Mouse (Mus musculus) intestine, postnatal 0 days (tissue): ENCODE data around the gene Pde10a. TPM values are rescaled to one million over a fixed set of nuclear protein-coding genes. Genes with fewer than 3 reads are reported as not detected.

Experiments used
- ATAC-seq: fragments of 200-750 bp; cut with Nextera tagmentation; 2 replicates; pipeline ENCODE4 v1.8.0; 2017; ENCODE audit warnings: mild to moderate bottlenecking, moderate TSS enrichment, moderate library complexity
- H3K27ac ChIP-seq: fragments of 300-500 bp; sonication (generic); 2 replicates; pipeline ENCODE4 v1.5.1; 2014; ENCODE audit warnings: mild to moderate bottlenecking, low read depth, low read length, moderate library complexity
- H3K27me3 ChIP-seq: fragments of 300-500 bp; sonication (generic); replicated peaks from 2 replicates; pipeline ENCODE4 v1.6.1; 2014; ENCODE audit warnings: low read length, mixed read lengths; ENCODE audit not compliant: control insufficient read depth, insufficient read depth
- H3K36me3 ChIP-seq: fragments of 300-500 bp; sonication (generic); 2 replicates; pipeline ENCODE4 v1.6.1; 2014; ENCODE audit warnings: mild to moderate bottlenecking, moderate library complexity; ENCODE audit not compliant: control insufficient read depth, insufficient read depth
- H3K4me1 ChIP-seq: fragments of 300-500 bp; sonication (generic); replicated peaks from 2 replicates; pipeline ENCODE4 v1.6.1; 2014; ENCODE audit warnings: antibody characterized with exemption, low read length, mixed read lengths; ENCODE audit not compliant: control insufficient read depth, insufficient read depth
- H3K4me2 ChIP-seq: fragments of 300-500 bp; sonication (generic); replicated peaks from 2 replicates; pipeline ENCODE4 v1.6.1; 2014; ENCODE audit warnings: low read depth, mild to moderate bottlenecking, moderate library complexity
- H3K4me3 ChIP-seq: fragments of 300-500 bp; sonication (generic); 2 replicates; pipeline ENCODE4 v1.5.1; 2014; ENCODE audit warnings: low read depth, low read length
- H3K9ac ChIP-seq: fragments of 300-500 bp; sonication (generic); 2 replicates; pipeline ENCODE4 v1.6.1; 2014; ENCODE audit warnings: mild to moderate bottlenecking, low read depth, low read length
- H3K9me3 ChIP-seq: fragments of 300-500 bp; sonication (generic); 2 replicates; pipeline ENCODE4 v1.6.1; 2016; ENCODE audit warnings: mixed run types; ENCODE audit not compliant: control insufficient read depth
- CTCF ChIP-seq: sonication (generic); IDR thresholded peaks from 2 replicates; pipeline ENCODE4 v1.5.1; 2016; ENCODE audit warnings: low read depth, mild to moderate bottlenecking, control low read depth, antibody characterized with exemption, moderate library complexity
- WGBS: fragments of 180-500 bp; shearing (Covaris S2); extraction: QIAGEN DNeasy Blood & Tissue Kit; methylation state at CpG from one replicate; pipeline ENCODE4 v1.1.7; 2014; 5-methylcytosine and 5-hydroxymethylcytosine counted together
- polyA plus RNA-seq: library from polyadenylated mRNA; unstranded; fragments of >200 nt; fragmentation: Nextera tagmentation; extraction: Ambion mirVana; gene quantifications from 2 replicates; pipeline ENCODE4 v1.2.1, GENCODE M21; 2015

The Pde10a gene
- polyA plus RNA-seq, 1 experiment from 2014 or later: 0.47 TPM

DNA sequence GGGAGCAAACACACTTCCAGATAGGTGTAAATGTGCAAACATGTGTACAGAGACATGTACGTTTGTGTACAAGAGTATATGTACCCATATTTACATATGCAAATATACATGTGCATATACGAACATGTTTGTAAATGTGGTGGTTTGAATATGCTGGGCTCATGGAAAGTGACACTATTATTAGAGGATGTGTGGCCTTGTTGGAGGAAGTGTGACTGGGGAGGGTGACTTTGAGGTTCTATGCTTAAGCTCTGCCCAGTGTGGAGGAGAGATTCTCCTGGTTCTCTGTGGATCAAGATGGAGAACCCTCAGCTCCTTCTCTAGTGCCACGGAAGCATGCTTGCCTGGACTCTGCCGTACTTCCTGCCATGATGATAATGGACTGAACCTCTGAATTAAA, 261.3 kb downstream of the Pde10a start:
- no peak for TF ChIP-seq CTCF
- H3K27ac ChIP-seq: no peak overlapping the region
- H3K4me1 ChIP-seq: no peaks in the 10 kb centered on the region
- H3K27me3 ChIP-seq: no peaks in the 10 kb centered on the region
- WGBS: 88% methylated on average over 4 of the region's 4 CpGs
- H3K9ac ChIP-seq: no peak overlapping the region
- ATAC-seq: no peak
- H3K36me3 ChIP-seq: no peaks in the 10 kb centered on the region
- H3K4me3 ChIP-seq: no peak overlapping the region
- H3K9me3 ChIP-seq: no peaks in the 10 kb centered on the region
- H3K4me2 ChIP-seq: no peak overlapping the region

DNA sequence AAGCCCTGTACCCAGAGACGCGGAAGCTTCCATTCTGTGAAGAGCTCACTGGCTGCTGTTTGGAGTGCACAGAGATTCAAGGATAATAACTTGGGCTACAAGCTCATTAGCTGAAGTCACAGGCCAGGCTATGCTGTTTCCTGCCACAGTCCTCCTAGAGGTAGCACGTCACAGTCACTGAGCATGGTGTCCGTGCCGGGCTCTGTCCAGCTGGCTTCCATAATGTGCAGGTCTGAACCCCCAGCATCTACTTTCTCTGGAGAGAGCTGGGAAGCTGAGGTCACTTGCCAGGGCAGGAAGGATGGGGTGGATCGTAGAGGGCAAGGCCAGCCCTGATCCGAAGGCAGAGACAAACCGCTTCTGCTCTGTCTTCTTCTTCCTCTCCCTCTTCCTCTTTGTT, 262.6 kb downstream of the Pde10a start:
- Histone ChIP-seq H3K9ac (no peak overlapping the region), H3K36me3 (no peaks in the 10 kb centered on the region), H3K9me3 (no peaks in the 10 kb centered on the region), H3K27ac (no peak overlapping the region), H3K27me3 (no peaks in the 10 kb centered on the region), H3K4me3 (no peak overlapping the region), H3K4me1 (no peaks in the 10 kb centered on the region), H3K4me2 (no peak overlapping the region)
- ATAC-seq: no peak
- 71% methylated on average over 8 of the region's 8 CpGs for WGBS
- TF ChIP-seq CTCF: no peak

DNA sequence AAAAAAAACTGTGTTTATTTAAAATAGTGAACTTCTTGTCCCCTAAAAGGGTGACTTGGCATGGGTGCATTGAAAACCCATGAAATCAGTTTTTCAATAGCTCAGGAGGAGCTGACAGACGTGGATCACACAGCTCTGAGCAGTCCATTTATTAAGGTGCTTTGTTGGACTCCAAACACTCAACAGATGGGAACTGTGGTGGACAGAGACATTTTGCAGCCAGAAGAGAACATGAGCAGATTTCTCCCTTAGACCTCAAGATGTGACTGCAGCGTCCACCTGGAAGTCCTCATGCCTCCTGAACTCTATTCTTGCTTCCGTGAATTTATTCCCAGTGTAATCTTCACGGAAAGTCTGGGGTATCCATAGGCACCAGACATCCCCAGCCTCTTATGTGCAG, 266.4 kb downstream of the Pde10a start:
- H3K4me3 ChIP-seq: no peak overlapping the region
- no peaks in the 10 kb centered on the region for H3K36me3 ChIP-seq
- no peak overlapping the region for H3K27ac ChIP-seq
- H3K9me3 ChIP-seq: no peaks in the 10 kb centered on the region
- TF ChIP-seq CTCF: no peak
- 74% methylated on average over 4 of the region's 4 CpGs for WGBS
- no peaks in the 10 kb centered on the region for H3K4me1 ChIP-seq
- H3K9ac ChIP-seq: no peak overlapping the region
- H3K27me3 ChIP-seq: 0 out of 2 replicates have a peak, but pooled peaks cover under 1% of the 10 kb centered on the region
- no peak for ATAC-seq
- H3K4me2 ChIP-seq: no peak overlapping the region

DNA sequence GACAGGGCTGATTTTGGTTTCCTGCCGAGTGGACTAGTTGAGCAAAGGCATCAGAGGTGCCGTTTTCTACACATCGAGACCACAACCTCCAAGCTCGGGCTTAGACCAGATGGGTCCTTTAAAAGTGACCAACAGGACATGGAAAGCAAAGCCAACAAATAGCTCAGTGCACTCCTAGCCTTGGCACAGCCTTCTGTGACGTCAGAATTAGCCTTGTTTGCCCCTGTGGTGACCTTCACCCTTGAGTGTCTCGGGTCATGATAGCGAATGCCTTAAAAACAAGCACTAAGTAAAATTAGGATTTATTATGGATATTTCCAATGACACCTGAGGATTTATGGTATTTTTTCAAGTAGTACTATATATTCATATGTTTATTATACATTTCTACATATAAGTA, 267.4 kb downstream of the Pde10a start:
- Histone ChIP-seq H3K36me3 (no peaks in the 10 kb centered on the region), H3K27ac (no peak overlapping the region), H3K4me1 (no peaks in the 10 kb centered on the region), H3K4me3 (no peak overlapping the region), H3K9me3 (no peaks in the 10 kb centered on the region), H3K9ac (no peak overlapping the region), H3K4me2 (no peak overlapping the region), H3K27me3 (peaks cover 6% of the 10 kb centered on the region)
- ATAC-seq: no peak
- WGBS: 64% methylated on average over 7 of the region's 7 CpGs
- TF ChIP-seq CTCF: no peak

DNA sequence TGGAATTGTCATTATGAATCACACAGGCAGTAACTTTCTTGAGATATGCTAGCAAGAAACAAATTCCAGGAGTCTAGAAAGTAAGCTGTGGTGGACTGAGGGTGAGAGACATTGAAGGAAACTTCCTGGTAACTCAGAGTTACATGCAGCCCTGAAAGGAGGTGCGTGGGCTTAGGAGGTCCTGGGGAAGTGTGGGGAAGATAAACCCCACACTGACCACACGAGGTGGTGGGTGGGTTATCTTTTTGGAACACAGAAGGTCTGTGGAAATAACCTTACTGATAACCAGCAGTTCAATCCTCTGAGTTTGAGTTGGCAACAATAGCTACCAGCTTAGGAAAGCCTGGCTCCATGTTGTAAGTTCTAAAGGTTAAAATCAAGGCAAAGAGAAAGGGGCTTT, 272.5 kb downstream of the Pde10a start:
- no peak for TF ChIP-seq CTCF
- ATAC-seq: no peak

DNA sequence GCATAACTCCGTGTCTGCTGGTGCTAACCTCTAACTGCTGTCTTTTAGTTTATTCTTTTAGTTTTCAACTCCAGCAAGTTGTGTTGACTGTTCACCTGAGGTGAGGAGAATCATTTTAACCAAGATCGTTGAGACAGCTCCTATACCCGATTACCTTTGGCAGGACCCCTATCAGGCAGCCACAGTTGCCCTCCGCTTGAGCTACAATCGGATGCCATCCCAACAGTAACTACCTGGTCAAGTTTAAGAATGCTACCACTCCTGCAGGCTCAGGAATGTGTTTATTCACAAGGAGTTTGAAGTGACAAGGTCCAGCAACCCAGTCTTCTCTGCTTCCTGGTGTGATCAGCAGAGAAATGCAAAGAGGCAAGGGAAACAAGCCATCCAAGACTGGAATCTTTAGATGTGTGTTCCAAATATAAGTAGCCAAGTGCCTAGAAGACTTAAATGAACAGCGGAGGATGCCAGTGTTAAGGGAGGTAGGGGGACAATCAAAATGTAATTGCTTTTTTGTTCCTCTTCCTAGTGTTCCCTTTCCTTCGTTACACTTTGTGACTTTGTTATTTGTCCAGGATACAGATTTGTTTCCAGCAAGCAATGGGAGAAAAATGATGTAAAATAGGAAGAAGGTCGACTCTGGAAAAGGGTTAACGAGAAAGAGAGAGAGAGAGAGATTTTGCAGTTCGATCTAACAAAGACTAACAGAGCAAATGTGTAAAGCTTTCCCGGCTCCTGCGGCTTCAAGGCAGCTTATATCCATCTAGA, 273.5 kb downstream of the Pde10a start:
- ATAC-seq: no peak
- H3K27me3 ChIP-seq: peaks cover 64% of the 10 kb centered on the region

More for the DNA sequence above, 272.5 kb downstream of the Pde10a start:
- H3K27me3 ChIP-seq: peaks cover 53% of the 10 kb centered on the region
- WGBS: 27% methylated on average over 2 of the region's 2 CpGs
- H3K36me3 ChIP-seq: no peaks in the 10 kb centered on the region
- H3K4me1 ChIP-seq: no peaks in the 10 kb centered on the region
- no peak overlapping the region for H3K4me3 ChIP-seq
- H3K9ac ChIP-seq: no peak overlapping the region
- H3K9me3 ChIP-seq: no peaks in the 10 kb centered on the region
- H3K27ac ChIP-seq: no peak overlapping the region
- H3K4me2 ChIP-seq: no peak overlapping the region

More for the DNA sequence above, 273.5 kb downstream of the Pde10a start:
- no peak overlapping the region for H3K4me3 ChIP-seq
- no peaks in the 10 kb centered on the region for H3K4me1 ChIP-seq
- WGBS: 3% methylated on average over 12 of the region's 12 CpGs
- no peak overlapping the region for H3K9ac ChIP-seq
- H3K9me3 ChIP-seq: no peaks in the 10 kb centered on the region
- H3K27ac ChIP-seq: no peak overlapping the region
- no peak overlapping the region for H3K4me2 ChIP-seq
- TF ChIP-seq CTCF: no peak
- H3K36me3 ChIP-seq: no peaks in the 10 kb centered on the region
